Mouse (Mus musculus): Measurements from ENCODE around the gene Dctpp1.

- no peak for TF ChIP-seq POLR2A (IDR thresholded peaks at IDR 0.05; ENCODE audit: borderline replicate concordance, extremely low read depth, insufficient read depth, insufficient read length, poor library complexity, severe bottlenecking)
- TF ChIP-seq CTCF (IDR thresholded peaks at IDR 0.05; ENCODE audit: borderline replicate concordance, extremely low read depth, insufficient read depth, insufficient read length) = 0 out of 2 replicates have a peak, but pooled peaks have one; percentile 2
Observed at GRCm38 (mm10) chr7:127273118-127273923, 12.8 kb upstream of the Dctpp1 start.

All from brain, embryonic 14.5 days (tissue).